Mouse (Mus musculus) mouse trophoblast stem cell (cell line): ENCODE results near the gene Hoxb8.

ENCODE experiments used
- in situ Hi-C, 2 experiments: fragments of 300-500 bp; cut with MseI, MboI; formaldehyde crosslinking; loops; 2 replicates in 1 of 2; 3 replicates in 1 of 2; pipeline ENCODE4 v1.15.1; 2025

Hoxb8 gene

DNA sequence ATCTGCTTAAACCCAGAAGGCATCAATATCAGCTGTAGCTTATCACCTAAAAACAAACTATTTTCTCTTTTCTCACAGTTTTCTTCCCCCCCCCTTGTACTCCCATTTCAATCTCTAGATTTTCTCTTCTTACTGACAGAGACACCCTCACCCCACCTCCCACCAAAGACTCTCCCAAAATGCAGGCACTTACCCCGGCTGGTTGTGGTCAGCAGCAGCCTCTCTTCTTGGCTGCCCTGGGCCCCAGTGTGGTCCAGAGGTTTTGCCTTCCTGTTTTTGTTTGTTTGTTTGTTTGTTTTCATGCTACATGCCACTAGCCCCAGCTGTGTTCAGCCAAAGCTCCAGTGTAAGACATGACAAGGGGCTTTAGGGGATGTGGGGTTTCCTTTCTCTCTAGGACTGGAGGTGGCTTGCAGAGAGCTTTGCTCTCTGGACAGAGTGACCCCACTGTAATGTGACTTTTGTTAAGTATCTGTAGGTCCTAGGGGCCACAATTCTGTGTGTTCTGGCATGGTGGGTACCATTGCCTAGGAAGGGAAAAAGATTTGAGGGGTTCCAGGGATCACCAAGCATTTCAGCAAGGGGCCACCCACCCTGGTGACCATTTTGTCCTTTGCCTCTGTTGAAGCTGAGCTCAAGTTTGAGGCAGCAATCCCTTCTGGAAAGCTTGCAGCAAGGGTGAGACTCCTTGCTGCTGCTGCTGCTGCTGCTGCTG is 13.5 kb upstream of the Hoxb8 start:
- in situ Hi-C loops = no loop called here

DNA sequence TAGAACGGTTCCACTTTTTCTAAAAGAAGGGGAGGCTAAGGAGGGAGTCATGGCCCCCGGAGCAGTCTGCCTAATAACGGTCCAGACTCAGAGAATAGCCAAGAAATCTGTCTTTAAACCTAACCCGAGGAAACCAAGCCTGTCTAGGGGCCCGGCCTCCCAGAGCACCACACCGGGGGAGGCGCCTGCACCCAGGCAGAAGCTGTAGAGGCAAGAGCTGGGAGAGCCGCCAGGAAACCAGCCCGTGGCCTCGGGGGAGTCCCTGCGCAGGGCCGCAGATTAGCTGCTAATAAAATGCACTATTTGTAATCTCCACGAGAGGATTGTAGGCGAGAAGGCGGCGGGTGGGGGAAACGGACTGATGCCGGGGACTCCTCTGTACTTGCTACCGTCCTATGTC is 11.8 kb upstream of the Hoxb8 start:
- in situ Hi-C loops = no loop called here

DNA sequence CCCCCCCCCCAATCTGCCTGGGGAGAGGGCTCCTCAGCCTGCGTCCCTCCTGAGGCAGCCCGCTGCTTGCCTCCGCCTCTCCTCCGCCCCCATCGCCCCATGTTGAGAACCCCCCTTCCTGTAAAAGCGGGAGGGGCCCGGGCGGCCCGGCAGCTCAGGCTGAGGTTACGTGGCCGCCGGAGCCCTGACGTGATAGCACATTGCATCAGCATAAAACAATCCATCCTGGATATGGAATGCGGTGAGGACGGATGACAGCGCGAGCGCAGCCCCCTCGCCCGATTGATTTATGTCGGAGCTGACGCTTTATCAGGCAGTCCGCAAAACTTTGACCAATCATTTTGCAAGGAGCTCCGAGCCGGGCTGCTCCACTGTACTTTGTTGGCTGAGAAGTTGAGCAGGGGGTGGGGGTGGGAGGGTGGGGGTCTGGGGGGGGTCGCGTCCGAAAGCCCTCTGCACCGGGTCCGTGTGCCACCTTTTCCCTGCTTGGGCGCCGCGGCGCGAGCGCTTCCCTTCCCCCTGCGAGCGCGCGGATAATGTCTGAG is 10.6 kb upstream of the Hoxb8 start, which contains the start of gene Hoxb9:
Gene Hoxb9 (plus strand): TSS at position 462 of the 545 bp plus-strand sequence.
- in situ Hi-C loops = no loop called here

DNA sequence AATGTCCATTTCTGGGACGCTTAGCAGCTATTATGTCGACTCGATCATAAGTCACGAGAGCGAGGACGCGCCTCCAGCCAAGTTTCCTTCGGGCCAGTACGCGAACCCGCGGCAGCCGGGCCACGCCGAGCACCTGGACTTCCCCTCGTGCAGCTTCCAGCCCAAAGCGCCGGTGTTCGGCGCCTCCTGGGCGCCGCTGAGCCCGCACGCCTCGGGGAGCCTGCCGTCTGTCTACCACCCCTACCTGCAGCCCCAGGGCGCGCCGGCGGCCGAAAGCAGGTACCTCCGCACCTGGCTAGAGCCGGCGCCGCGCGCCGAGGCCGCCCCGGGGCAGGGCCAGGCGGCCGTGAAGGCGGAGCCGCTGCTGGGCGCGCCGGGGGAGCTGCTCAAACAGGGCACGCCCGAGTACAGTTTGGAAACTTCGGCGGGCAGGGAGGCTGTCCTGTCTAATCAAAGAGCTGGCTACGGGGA is 10.1 kb upstream of the Hoxb8 start:
- in situ Hi-C loops = no loop called here

DNA sequence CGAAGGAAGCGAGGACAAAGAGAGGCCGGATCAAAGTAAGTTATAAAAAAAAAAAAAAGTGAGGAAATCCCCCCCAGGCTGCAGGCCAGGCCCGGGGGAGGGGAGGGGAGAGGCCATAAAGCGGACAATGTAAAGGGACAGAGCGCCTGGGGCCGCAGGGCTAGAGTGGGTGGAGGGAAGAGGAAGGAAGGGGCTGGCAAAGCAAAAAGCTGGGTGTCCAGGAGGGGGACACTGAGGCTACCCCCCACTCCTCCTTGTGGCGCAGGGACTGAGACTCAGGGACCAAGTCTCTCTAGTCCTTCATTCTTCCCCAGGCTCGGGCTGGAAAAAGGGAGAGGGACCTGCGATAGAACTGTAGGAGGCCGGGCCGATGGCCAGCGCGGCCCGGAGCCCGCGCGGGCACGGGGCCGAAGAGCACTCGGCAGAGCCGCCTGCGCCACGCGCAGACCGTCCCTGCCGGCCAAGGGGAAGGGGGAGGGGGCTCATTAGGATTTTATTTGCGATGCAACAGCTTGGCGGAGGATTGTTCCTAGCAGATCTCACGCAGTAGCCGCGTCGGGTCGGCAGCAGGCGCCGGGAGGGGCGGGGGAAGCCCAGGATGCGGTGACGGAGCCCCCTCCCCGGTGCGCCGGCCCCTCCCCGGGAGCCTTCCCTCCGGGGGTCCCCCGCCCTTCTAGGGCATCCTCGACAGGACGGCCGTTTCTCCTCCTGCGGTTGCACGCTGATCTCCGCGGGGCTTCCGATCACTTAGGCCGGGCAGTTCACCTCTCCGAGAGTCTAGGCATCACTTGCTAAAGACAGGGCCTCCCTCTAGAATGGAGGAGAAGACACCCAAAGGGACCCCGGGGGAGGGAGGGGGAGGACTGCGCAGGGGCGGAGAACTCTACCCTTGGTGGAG is 9.4 kb upstream of the Hoxb8 start:
- in situ Hi-C loops = no loop called here

DNA sequence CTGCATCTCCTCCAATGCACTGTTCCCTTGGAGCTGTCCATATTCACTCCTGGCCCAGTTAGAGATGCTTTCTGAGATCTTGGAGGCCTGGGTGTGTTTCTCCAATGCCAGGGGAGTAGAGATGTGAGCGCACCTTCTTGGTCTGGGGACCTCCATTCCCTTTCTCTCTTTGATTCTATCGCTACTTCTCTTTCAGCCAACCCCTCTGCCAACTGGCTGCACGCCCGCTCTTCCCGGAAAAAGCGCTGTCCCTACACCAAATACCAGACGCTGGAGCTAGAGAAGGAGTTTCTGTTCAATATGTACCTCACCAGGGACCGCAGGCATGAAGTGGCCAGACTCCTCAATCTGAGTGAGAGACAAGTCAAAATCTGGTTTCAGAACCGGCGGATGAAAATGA is 7.3 kb upstream of the Hoxb8 start:
- in situ Hi-C loops = no loop called here

DNA sequence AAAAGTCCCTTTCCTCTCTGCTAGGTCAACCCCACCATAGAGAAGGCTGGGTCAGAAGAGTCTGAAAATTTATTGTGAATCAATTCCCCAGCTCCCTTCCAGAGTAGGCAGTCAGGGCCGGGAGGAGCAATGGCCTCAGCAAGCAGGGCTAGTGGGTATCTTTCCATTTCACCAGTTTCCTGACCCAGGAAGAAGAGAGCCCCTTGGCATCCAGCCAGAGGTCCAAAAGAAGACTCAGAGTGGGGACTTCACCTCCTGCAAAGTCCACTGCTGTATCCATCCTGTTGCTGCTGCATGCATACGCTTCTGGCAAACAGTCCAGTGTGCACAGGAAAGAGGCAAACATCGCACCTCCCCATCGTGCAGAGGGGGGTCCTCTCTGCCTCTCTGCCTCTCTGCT is 5.8 kb upstream of the Hoxb8 start:
- in situ Hi-C loops = no loop called here

DNA sequence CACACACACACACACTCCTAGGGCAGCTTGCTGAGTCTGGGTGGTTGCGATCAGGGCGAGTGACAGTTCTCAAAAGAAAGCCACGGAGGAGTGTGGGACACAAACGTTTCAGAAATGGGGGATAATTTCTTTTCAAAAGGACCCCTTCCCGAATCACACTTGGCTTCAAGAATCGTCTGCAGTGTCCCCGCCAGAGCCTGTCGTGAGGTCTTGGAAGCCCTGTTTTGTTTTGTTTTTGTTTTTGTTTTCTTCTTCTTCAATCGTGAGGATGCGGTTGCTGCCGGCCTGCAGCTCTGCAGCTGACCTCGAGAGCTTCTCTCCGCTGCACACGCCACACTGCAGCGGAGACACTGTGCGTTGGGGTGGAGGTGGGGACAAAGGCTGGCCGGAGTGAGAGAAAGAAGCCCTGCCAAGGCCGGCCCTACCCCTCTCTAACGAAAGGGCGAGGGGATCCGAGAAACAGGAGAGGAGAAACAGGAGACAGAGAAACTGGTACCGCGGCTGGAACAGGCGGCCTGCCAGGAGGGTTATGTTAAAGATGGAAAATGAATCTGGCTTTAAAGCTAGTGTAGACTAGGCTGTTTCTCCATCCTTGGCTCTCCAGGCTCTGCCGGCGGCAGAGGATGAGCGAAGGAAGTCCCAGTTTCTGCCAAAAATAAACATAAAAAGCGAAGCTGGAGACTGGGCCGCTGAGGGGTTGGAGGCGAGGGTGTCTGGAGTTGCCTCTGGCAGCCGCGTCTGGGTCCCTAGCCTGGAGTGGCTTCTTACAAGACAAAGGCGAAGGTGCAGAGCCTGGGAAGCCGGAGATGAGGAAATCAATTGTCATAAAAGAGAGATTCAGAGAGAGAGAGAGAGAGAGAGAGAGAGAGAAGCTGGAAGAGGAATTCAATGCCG is 4.3 kb upstream of the Hoxb8 start:
- in situ Hi-C loops = no loop called here

DNA sequence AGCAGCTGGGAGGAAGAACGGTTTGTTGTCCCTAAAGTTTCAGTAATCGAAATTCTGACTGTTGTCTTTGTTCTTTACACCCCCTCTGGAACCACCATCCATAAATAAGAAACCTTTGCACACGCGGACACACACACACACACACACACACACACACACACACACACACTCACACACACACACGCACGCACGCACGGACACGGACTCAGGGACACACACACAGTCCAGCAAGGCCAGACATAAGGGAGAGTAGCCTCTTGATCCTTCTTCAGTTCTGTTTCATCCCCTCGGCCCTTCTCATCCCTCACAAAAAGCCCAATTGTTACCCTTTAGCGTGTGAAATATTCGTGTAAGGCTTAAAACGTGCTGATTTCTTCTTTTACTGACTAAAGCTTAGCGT is 3.4 kb upstream of the Hoxb8 start:
- in situ Hi-C loops = no loop called here

DNA sequence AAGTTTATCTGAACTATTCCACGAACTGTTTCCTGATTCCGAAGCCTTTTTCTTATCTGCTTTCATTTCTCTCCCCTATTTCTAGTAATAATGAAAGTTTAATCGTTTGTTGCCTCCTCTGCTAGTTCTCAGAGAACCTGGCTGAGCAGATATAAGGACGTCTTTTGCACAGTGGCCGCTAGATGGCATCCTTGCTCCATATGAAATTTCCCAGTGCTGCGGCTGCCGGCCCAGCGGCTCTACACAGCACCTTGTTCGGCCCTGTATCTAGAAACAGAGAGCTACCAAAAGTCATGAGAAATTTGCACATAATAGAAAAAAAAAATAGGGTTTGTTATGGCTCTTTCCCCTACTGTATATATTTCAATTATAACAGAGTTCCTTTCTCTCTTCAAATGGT is 2.9 kb upstream of the Hoxb8 start:
- in situ Hi-C loops = no loop called here

DNA sequence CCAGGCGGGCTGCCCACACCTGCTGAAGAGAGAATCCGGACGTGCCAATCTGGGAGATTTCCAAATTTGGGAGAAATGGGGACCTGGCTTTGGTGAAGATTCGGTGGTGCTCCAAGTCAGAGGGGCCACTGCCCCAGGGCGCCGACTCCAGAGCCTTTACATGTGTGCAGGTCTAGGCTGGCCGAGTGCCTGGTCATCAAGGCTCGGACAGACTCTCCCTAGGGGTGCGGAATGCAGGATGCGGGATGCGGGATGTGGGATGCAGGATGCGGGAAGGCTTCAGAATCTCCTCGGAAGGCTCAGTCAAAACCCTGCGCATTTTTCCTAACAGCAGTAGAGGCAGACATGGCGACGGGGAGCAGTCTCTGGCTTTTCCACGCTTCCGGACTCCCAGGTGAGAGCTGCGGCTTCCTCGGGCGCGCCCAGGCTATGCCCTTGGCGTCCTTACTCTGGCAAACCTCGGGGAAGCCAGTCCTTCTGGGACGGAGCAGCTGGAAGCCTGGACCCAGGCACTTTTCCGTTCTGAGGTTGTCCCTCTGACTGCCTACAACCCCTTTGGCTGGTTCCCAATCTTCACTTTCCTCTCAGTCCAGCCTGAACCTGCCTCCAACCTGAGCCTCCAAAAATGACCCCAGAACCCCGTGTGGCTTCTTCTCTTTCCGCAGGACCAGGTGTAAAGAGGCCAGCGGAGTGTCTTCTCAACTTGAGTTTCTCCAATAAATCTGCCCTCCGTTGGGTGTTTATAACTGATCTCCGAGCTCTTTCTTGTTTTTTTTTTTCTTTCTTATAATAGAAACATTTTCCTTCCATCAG is 2.1 kb upstream of the Hoxb8 start:
- in situ Hi-C loops = no loop called here

DNA sequence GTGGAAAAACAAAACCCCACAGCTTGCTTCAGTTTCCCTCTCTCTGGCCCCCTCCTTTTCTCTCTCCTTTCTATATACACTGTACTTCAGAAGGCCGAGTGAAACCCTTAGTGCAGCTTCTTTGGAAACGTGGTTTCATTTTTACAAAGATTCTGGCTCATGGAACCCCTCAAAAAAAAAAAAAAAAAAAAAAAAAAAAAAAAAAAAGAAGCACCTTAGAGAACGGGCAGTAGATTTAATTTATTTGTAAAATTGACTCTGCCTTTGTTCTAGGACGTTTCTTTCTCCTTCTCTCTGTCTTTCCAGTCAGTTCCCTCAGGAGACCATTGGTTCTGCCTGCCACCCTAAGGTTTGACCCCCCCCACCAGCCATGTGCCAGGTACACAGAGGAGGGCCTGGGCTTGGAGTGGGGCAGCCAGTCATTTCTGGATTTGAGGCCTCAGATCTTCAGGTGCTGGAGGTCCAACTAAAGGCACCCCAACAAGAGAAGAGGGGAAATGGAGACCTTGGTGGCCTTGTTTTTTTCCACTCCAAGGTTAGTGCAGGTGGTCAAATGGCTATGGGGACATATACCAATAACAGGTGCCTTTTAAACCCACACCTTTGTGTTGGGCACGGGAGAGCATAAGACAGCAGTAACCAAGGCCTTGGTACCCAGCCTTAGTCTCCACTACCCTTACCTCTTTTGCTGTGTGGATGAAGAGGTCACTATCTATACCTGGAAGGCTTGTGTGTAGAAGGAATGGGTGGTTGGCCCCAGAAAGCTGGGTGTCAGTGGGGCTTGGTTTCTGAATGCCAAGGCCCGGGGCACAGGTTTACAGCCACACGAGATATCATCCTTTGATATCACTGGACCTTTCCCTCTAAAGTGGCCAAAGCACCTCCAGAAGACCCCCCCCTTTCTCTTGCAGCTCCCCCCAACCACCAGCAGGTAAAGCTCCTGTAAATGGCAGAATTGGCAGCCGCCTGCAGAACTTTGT is 1.0 kb upstream of the Hoxb8 start:
- in situ Hi-C loops = no loop called here

DNA sequence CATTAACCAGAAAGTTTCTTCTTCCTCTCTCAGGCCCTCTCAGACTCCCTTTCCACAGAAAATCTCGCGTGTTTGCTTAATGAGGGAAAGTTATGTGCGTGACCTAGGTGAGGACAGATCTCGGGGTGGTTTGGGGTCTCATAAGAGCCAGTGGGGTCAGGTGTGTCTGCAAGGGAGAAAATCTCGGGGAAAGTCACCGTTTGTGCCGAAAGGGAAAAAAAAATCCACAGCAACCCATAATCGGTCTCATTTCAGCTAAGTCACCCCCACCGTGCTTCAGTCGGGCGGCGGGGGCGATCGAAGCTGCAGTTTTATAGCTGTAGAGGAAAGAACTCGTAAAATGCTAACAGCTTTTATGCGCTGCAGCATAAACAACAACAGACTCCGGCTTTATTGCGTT is 309 bp upstream of the Hoxb8 start:
- in situ Hi-C loops = no loop called here

DNA sequence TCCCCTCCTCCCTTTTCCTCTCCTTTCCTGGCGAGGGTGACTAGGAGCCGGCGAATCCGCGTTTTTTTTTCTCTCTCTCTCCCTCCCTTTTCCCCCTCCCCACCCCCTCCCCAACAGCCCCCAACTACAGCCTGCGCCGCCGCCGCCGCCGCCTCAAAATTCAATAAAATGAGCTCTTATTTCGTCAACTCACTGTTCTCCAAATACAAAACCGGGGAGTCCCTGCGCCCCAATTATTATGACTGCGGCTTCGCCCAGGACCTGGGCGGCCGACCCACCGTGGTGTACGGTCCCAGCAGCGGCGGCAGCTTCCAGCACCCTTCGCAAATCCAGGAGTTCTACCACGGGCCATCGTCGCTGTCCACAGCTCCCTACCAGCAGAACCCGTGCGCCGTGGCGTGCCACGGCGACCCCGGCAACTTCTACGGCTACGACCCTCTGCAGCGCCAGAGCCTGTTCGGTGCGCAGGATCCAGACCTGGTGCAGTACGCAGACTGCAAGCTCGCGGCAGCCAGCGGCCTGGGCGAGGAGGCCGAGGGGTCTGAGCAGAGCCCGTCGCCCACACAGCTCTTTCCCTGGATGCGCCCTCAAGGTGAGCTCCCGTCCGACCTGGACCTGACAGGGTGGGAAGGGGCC is 1.2 kb downstream of the Hoxb8 start:
- in situ Hi-C loops = no loop called here

DNA sequence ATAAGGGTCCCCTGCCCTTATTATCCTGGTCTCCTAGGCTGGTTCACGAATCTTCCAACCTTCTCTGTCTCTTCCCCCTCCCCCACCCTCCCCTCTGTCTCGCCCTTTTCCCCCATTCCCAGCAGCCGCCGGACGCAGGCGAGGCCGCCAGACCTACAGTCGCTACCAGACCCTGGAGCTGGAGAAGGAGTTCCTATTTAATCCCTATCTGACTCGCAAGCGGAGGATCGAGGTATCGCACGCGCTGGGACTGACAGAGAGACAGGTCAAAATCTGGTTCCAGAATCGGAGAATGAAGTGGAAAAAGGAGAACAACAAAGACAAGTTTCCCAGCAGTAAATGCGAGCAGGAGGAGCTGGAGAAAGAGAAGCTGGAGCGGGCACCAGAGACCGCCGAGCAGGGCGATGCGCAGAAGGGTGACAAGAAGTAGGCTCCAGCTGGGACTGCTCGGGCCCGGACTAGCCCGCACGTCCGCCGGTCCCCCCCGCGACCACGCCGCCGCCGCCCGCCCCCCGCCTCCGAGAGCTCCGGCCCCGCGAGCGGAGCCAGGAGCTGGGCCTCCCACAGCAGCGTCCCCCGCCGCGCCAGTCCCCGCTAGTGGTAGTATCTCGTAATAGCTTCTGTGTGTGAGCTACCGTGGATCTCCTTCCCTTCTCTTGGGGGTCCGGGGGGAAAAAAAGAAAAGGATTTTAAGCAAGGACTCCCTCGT is 2.5 kb downstream of the Hoxb8 start:
- in situ Hi-C loops = no loop called here

DNA sequence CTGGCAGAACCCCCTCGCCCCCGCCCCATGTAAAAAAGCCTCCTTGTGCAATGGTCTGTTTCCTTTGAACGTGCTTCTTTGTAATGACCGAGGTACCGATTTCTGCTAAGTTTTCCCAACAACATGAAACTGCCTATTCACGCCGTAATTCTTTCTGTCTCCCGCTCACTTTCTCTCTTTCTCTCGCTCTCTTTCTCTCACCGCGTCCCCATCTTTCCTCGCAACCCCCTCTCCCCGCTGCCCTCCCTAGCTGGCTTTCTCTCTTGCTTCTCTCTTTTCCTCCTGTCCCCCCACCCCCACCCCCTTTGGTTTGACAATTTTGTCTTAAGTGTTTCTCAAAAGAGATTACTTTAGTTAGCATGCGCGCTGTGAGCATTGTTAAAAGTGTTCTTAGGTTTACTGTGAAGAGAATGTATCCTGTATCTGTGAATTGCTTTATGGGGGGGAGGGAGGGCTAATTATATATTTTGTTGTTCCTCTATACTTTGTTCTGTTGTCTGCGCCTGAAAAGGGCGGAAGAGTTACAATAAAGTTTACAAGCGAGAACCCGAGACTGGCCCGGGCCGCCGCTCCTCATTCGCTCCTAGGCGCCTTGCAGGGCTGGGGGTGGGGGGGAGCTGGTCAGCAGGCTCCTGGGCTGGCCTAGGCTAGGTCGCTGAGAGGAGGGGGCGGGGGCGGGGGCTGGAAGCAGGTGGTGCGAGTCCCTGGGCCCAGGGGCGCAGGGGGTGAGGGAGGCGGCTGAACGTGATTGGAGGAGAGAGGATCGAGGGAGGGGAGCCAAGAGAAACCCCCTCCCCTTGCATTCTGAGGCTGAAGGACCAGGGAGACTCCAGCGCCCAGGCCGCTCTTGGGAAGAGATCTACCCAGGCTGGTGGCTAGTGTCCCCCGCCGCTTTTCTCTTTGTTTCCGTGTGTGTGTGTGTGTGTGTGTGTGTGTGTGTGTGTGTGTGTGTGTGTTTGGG is 3.3 kb downstream of the Hoxb8 start:
- in situ Hi-C loops = no loop called here
